Mouse (Mus musculus): ENCODE data around the gene Olfr60. TPM values are rescaled to one million over a fixed set of nuclear protein-coding genes. Genes with fewer than 3 reads are reported as not detected.

The Olfr60 gene
- not detected in 2 replicates for polyA plus RNA-seq (2015; fragmentation: Nextera tagmentation; extraction: Ambion mirVana)

GRCm38 (mm10) chr7:140361571-140361970 lies at the start of gene Olfr60:
Gene Olfr60 (minus strand): TSS chr7:140361671.
- H3K27me3 ChIP-seq: no peaks in the 10 kb centered on the region
- H3K9ac ChIP-seq: no peak within 1 kb of the TSS
- H3K36me3 ChIP-seq: no peaks in the 10 kb centered on the region
- no peak within 1 kb of the TSS for H3K4me3 ChIP-seq
- no peak within 1 kb of the TSS for H3K4me2 ChIP-seq
- H3K27ac ChIP-seq: no peak within 1 kb of the TSS
- ATAC-seq (ENCODE audit: insufficient number of reproducible peaks, insufficient read depth, low FRiP score, low TSS enrichment, low read depth): no peak
- H3K9me3 ChIP-seq: no peaks in the 10 kb centered on the region
- WGBS: 59% methylated on average over 3 of the region's 3 CpGs
- H3K4me1 ChIP-seq: no peaks in the 10 kb centered on the region

- 83% methylated on average over 1 of the region's 1 CpGs for WGBS
- no peaks in the 10 kb centered on the region for H3K36me3 ChIP-seq
- H3K4me3 ChIP-seq: no peak within 1 kb of the TSS
- H3K27ac ChIP-seq: no peak within 1 kb of the TSS
- no peaks in the 10 kb centered on the region for H3K4me1 ChIP-seq
- ATAC-seq (ENCODE audit: insufficient number of reproducible peaks, insufficient read depth, low FRiP score, low TSS enrichment, low read depth): no peak
- H3K27me3 ChIP-seq: no peaks in the 10 kb centered on the region
- H3K9me3 ChIP-seq: no peaks in the 10 kb centered on the region
- H3K9ac ChIP-seq: no peak within 1 kb of the TSS
- H3K4me2 ChIP-seq: no peak within 1 kb of the TSS
These were observed 41.3 kb upstream of the Olfr60 start, which contains the start of gene Olfr531 for GRCm38 (mm10) chr7:140402818-140403217. Gene Olfr531 (minus strand): TSS chr7:140402918.

DNA sequence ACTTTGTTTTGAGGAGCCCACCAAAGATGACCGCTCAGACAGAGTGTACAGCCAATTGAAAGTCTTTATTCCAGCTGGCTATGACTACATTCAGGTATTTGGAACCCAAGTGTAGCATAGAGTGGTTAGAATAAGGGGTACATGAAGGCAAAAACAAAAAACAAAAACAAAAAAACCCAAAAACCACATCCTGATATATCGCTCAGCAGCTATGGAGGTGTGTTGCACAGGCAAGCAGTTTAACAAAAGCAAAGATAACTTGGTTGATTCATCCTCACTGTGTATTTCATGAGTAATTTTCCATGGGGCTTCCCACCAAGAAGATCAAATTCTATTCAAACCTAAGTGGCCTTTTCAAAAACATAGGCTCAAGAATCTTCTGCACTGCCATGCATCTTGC lies 15.4 kb upstream of the Olfr60 start:
- Histone ChIP-seq H3K27me3 (no peaks in the 10 kb centered on the region), H3K9ac (no peak overlapping the region), H3K36me3 (no peaks in the 10 kb centered on the region), H3K4me2 (no peak overlapping the region), H3K9me3 (no peaks in the 10 kb centered on the region), H3K4me3 (no peak overlapping the region), H3K27ac (no peak overlapping the region), H3K4me1 (no peaks in the 10 kb centered on the region)
- no peak for ATAC-seq (ENCODE audit: insufficient number of reproducible peaks, insufficient read depth, low FRiP score, low TSS enrichment, low read depth)
- WGBS: 94% methylated on average over 2 of the region's 2 CpGs

DNA sequence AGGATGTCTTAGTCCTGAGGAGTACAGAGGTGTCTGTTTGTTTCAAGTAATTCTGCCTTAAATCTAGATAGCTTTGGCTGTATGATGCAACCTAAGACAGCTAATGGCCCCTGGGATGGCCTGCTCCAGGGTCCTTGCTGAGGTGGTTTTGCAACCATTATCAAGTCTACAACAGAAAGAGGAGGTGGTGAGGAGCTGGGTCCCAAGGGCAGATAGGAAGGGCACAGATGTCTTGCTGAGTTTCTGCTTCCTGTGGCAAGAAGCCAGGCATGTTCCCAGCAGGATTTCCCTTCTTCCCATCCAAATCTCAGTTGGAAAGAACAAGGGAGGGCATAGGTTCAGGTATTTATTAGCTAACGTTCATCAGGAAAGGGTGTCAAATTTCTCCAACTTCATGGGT lies 14.8 kb upstream of the Olfr60 start, which contains the start of gene Olfr530:
TSS of gene Olfr530 (minus strand) at position 101 of the 400 bp plus-strand sequence.
- 21% methylated on average over 1 of the region's 1 CpGs for WGBS
- Histone ChIP-seq H3K9me3 (no peaks in the 10 kb centered on the region), H3K27me3 (no peaks in the 10 kb centered on the region), H3K4me2 (no peak within 1 kb of the TSS), H3K27ac (no peak within 1 kb of the TSS), H3K4me3 (no peak within 1 kb of the TSS), H3K9ac (no peak within 1 kb of the TSS), H3K36me3 (no peaks in the 10 kb centered on the region), H3K4me1 (no peaks in the 10 kb centered on the region)
- ATAC-seq (ENCODE audit: insufficient number of reproducible peaks, insufficient read depth, low FRiP score, low TSS enrichment, low read depth): no peak

- 68% methylated on average over 4 of the region's 4 CpGs for WGBS
- Histone ChIP-seq H3K4me1 (no peaks in the 10 kb centered on the region), H3K27me3 (no peaks in the 10 kb centered on the region), H3K9me3 (no peaks in the 10 kb centered on the region), H3K36me3 (no peaks in the 10 kb centered on the region), H3K27ac (no peak overlapping the region), H3K9ac (no peak overlapping the region), H3K4me2 (no peak overlapping the region), H3K4me3 (no peak overlapping the region)
- ATAC-seq (ENCODE audit: insufficient number of reproducible peaks, insufficient read depth, low FRiP score, low TSS enrichment, low read depth): no peak
These were observed 12.8 kb upstream of the Olfr60 start for GRCm38 (mm10) chr7:140374300-140374699.

GRCm38 (mm10) chr7:140333717-140334116 lies 27.8 kb downstream of the Olfr60 start, which contains the start of gene Olfr527:
Gene Olfr527 (plus strand): TSS chr7:140334017.
- Histone ChIP-seq H3K27ac (no peak within 1 kb of the TSS), H3K4me2 (no peak within 1 kb of the TSS), H3K4me1 (no peaks in the 10 kb centered on the region), H3K36me3 (no peaks in the 10 kb centered on the region), H3K9ac (no peak within 1 kb of the TSS), H3K27me3 (no peaks in the 10 kb centered on the region), H3K9me3 (no peaks in the 10 kb centered on the region), H3K4me3 (no peak within 1 kb of the TSS)
- WGBS: 33% methylated on average over 2 of the region's 2 CpGs
- ATAC-seq (ENCODE audit: insufficient number of reproducible peaks, insufficient read depth, low FRiP score, low TSS enrichment, low read depth): no peak

DNA sequence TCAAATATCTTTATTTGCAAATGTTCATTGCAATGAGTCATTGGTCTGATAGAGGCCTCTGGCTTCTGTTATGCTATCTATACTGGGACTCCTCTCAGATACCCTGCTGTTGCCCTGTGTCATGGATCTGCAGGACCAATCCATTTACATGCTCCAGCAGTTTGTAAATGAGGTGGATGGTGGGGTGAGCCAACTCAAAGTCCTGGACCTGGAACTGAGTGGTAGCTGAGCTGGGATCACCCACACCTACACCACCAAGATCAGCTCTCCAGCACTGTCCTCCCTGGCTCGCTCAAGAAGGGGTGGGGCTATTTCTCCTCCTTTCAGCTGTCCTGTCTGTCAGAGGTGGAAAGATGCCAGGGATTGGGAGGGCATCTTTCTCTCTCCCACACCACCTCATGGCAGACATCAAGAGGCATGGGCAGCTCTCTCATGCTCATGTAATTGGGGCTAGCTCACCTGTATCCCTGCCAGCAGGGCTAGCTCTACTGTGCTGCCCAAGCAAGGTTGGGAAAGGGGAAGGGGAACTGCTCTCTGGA lies 31.6 kb downstream of the Olfr60 start:
- WGBS: 54% methylated on average over 1 of the region's 1 CpGs
- Histone ChIP-seq H3K4me1 (no peaks in the 10 kb centered on the region), H3K4me2 (no peak overlapping the region), H3K9ac (no peak overlapping the region), H3K9me3 (no peaks in the 10 kb centered on the region), H3K36me3 (no peaks in the 10 kb centered on the region), H3K27me3 (no peaks in the 10 kb centered on the region), H3K27ac (no peak overlapping the region), H3K4me3 (no peak overlapping the region)
- ATAC-seq (ENCODE audit: insufficient number of reproducible peaks, insufficient read depth, low FRiP score, low TSS enrichment, low read depth): no peak

- Histone ChIP-seq H3K4me1 (no peaks in the 10 kb centered on the region), H3K27ac (no peak overlapping the region), H3K4me3 (no peak overlapping the region), H3K4me2 (no peak overlapping the region), H3K27me3 (no peaks in the 10 kb centered on the region), H3K9me3 (no peaks in the 10 kb centered on the region), H3K36me3 (no peaks in the 10 kb centered on the region), H3K9ac (no peak overlapping the region)
- ATAC-seq (ENCODE audit: insufficient number of reproducible peaks, insufficient read depth, low FRiP score, low TSS enrichment, low read depth): no peak
These were observed 40.3 kb downstream of the Olfr60 start for GRCm38 (mm10) chr7:140321135-140321534.

DNA sequence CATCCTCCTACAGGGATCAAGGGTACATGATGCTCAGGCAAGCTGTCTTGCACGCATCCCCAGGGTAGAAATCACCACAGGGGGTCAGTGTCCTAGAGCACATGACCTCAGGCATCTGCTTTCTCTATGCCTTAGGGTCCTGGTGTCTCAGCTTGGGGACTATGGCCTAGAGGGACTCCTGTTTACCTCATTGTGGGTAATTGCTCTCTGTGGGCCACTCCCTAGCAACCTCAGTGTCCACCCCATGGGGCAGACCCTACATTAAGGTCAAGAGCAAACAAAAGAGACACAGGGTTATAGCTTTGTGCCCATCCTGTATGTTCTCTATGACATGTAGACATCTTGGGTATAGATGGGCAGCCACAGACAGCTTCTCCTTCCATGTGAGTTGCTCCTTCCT lies 40.9 kb downstream of the Olfr60 start, which contains the start of gene Olfr525:
TSS of gene Olfr525 (plus strand) at position 301 of the 400 bp plus-strand sequence.
- no peak within 1 kb of the TSS for H3K27ac ChIP-seq
- H3K36me3 ChIP-seq: no peaks in the 10 kb centered on the region
- H3K9me3 ChIP-seq: no peaks in the 10 kb centered on the region
- H3K9ac ChIP-seq: no peak within 1 kb of the TSS
- no peak within 1 kb of the TSS for H3K4me3 ChIP-seq
- 55% methylated on average over 1 of the region's 1 CpGs for WGBS
- H3K4me2 ChIP-seq: no peak within 1 kb of the TSS
- no peak for ATAC-seq (ENCODE audit: insufficient number of reproducible peaks, insufficient read depth, low FRiP score, low TSS enrichment, low read depth)
- H3K27me3 ChIP-seq: no peaks in the 10 kb centered on the region
- no peaks in the 10 kb centered on the region for H3K4me1 ChIP-seq

- Histone ChIP-seq H3K4me3 (no peak overlapping the region), H3K4me2 (no peak overlapping the region), H3K27ac (no peak overlapping the region), H3K9ac (no peak overlapping the region), H3K9me3 (no peaks in the 10 kb centered on the region), H3K36me3 (no peaks in the 10 kb centered on the region), H3K4me1 (no peaks in the 10 kb centered on the region), H3K27me3 (no peaks in the 10 kb centered on the region)
- no peak for ATAC-seq (ENCODE audit: insufficient number of reproducible peaks, insufficient read depth, low FRiP score, low TSS enrichment, low read depth)
- WGBS: 77% methylated on average over 3 of the region's 3 CpGs
These were observed 41.5 kb downstream of the Olfr60 start for GRCm38 (mm10) chr7:140319861-140320385.

GRCm38 (mm10) chr7:140299416-140299815 lies 62.1 kb downstream of the Olfr60 start:
- WGBS: 74% methylated on average over 3 of the region's 3 CpGs
- Histone ChIP-seq H3K4me2 (no peak overlapping the region), H3K27me3 (no peaks in the 10 kb centered on the region), H3K36me3 (no peaks in the 10 kb centered on the region), H3K4me3 (no peak overlapping the region), H3K9ac (no peak overlapping the region), H3K27ac (no peak overlapping the region), H3K9me3 (no peaks in the 10 kb centered on the region), H3K4me1 (no peaks in the 10 kb centered on the region)
- no peak for ATAC-seq (ENCODE audit: insufficient number of reproducible peaks, insufficient read depth, low FRiP score, low TSS enrichment, low read depth)

DNA sequence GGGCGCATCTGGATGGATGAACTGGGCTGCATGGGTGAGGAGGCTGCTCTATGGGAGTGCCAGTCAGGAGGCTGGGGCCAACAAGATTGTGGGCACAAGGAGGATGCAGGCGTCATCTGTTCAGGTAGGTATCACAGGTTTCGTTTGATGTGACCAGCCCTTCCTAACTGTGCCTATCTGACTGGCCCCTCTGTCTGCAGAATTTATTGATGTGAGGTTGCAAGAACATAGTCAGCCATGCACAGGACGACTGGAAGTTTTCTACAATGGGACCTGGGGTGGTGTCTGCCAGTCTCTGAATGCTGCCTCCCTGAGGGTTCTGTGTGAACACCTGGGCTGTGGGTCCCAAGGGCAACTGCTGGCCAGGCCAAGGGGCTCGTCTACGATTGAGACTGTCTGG lies 64.6 kb downstream of the Olfr60 start:
- H3K27me3 ChIP-seq: no peaks in the 10 kb centered on the region
- H3K9me3 ChIP-seq: no peaks in the 10 kb centered on the region
- no peak overlapping the region for H3K27ac ChIP-seq
- no peak for ATAC-seq (ENCODE audit: insufficient number of reproducible peaks, insufficient read depth, low FRiP score, low TSS enrichment, low read depth)
- no peak overlapping the region for H3K4me2 ChIP-seq
- no peaks in the 10 kb centered on the region for H3K4me1 ChIP-seq
- no peak overlapping the region for H3K9ac ChIP-seq
- WGBS: 76% methylated on average over 6 of the region's 6 CpGs
- H3K4me3 ChIP-seq: no peak overlapping the region
- H3K36me3 ChIP-seq: no peaks in the 10 kb centered on the region

All from embryonic facial prominence, embryonic 13.5 days (tissue).